Mouse (Mus musculus) inflammation-experienced regulatory T-cells, adult 16 weeks (primary cell): ENCODE results near the gene Olfr816. TPM values are rescaled to one million over a fixed set of nuclear protein-coding genes. Genes with fewer than 3 reads are reported as not detected.

Experiments used
- polyA plus RNA-seq: library from polyadenylated mRNA; unstranded; fragments of 100-300 nt; shearing (Covaris generic); gene quantifications from one replicate; pipeline ENCODE4 v1.2.1, GENCODE M21; 2017

Olfr816 gene
- not detected for polyA plus RNA-seq

GRCm38 (mm10) chr10:129915497-129915896 is at the start of gene Olfr816:
Gene Olfr816, minus strand, starts transcription at chr10:129915597.

GRCm38 (mm10) chr10:129949000-129949399 is 33.6 kb upstream of the Olfr816 start, which contains the start of gene Olfr818:
Gene Olfr818, minus strand, starts transcription at chr10:129949100.

GRCm38 (mm10) chr10:129905767-129906166 is 9.6 kb downstream of the Olfr816 start, which contains the start of gene Olfr815:
Gene Olfr815, minus strand, starts transcription at chr10:129905867.

GRCm38 (mm10) chr10:129879751-129880150 is 35.6 kb downstream of the Olfr816 start, which contains the start of gene Olfr814:
Gene Olfr814, minus strand, starts transcription at chr10:129879851.

Other genes with a start within 250 kb of the Olfr816 start
- not detected for gene Olfr801, start 241.7 kb downstream of the Olfr816 start, polyA plus RNA-seq
- gene Olfr802, start 227.4 kb downstream of the Olfr816 start, polyA plus RNA-seq: not detected
- not detected for gene Olfr803, start 221.3 kb downstream of the Olfr816 start, polyA plus RNA-seq
- gene Olfr804, start 212.4 kb downstream of the Olfr816 start, polyA plus RNA-seq: not detected
- gene Olfr805, start 186.2 kb downstream of the Olfr816 start, polyA plus RNA-seq: not detected
- not detected for gene Olfr806, start 173.7 kb downstream of the Olfr816 start, polyA plus RNA-seq
- gene Olfr807, start 157.8 kb downstream of the Olfr816 start, polyA plus RNA-seq: not detected
- gene Olfr808, start 150.1 kb downstream of the Olfr816 start, polyA plus RNA-seq: not detected
- gene Olfr809, start 141.0 kb downstream of the Olfr816 start, polyA plus RNA-seq: not detected
- gene Olfr810, start 120.7 kb downstream of the Olfr816 start, polyA plus RNA-seq: not detected
- not detected for gene Olfr811, start 111.2 kb downstream of the Olfr816 start, polyA plus RNA-seq
- not detected for gene Olfr812, start 69.5 kb downstream of the Olfr816 start, polyA plus RNA-seq
- gene Olfr813, start 60.2 kb downstream of the Olfr816 start, polyA plus RNA-seq: not detected
- gene Olfr814, start 35.7 kb downstream of the Olfr816 start, polyA plus RNA-seq: not detected
- gene Olfr815, start 9.7 kb downstream of the Olfr816 start, polyA plus RNA-seq: not detected
- not detected for gene Olfr818, start 33.5 kb upstream of the Olfr816 start, polyA plus RNA-seq
- not detected for gene Olfr819, start 51.7 kb upstream of the Olfr816 start, polyA plus RNA-seq
- not detected for gene Olfr247, start 60.5 kb upstream of the Olfr816 start, polyA plus RNA-seq
- gene Gm10310, start 69.5 kb upstream of the Olfr816 start, polyA plus RNA-seq: not detected
- gene Olfr820, start 97.0 kb upstream of the Olfr816 start, polyA plus RNA-seq: not detected
- gene Olfr821, start 114.8 kb upstream of the Olfr816 start, polyA plus RNA-seq: not detected
- gene Olfr822, start 155.6 kb upstream of the Olfr816 start, polyA plus RNA-seq: not detected
- gene Olfr823, start 199.8 kb upstream of the Olfr816 start, polyA plus RNA-seq: not detected
- gene Olfr824, start 214.4 kb upstream of the Olfr816 start, polyA plus RNA-seq: not detected